Mouse (Mus musculus) midbrain, embryonic 15.5 days (tissue): ENCODE measurements around the gene Racgap1. TPM values are rescaled to one million over a fixed set of nuclear protein-coding genes. Genes with fewer than 3 reads are reported as not detected.

Source experiments
- ATAC-seq: fragments of 200-750 bp; cut with Nextera tagmentation; replicated peaks from 2 replicates; pipeline ENCODE4 v1.8.0; 2017; ENCODE audit warnings: moderate TSS enrichment
- H3K27ac ChIP-seq: fragments of 300-500 bp; sonication (generic); 2 replicates; pipeline ENCODE4 v1.5.1; 2015; ENCODE audit warnings: mild to moderate bottlenecking, inconsistent platforms
- H3K27me3 ChIP-seq: fragments of 300-500 bp; sonication (generic); replicated peaks from 2 replicates; pipeline ENCODE4 v1.6.1; 2015; ENCODE audit warnings: inconsistent platforms
- H3K36me3 ChIP-seq: fragments of 300-500 bp; sonication (generic); replicated peaks from 2 replicates; pipeline ENCODE4 v1.6.1; 2015; ENCODE audit warnings: inconsistent platforms
- H3K4me1 ChIP-seq: fragments of 300-500 bp; sonication (generic); 2 replicates; pipeline ENCODE4 v1.6.1; 2015; ENCODE audit warnings: inconsistent platforms
- H3K4me2 ChIP-seq: fragments of 300-500 bp; sonication (generic); 2 replicates; pipeline ENCODE4 v1.6.1; 2015; ENCODE audit warnings: inconsistent platforms, mild to moderate bottlenecking, moderate library complexity
- H3K4me3 ChIP-seq: fragments of 300-500 bp; sonication (generic); 2 replicates; pipeline ENCODE4 v1.5.1; 2015; ENCODE audit warnings: mild to moderate bottlenecking, inconsistent platforms
- H3K9ac ChIP-seq: fragments of 300-500 bp; sonication (generic); 2 replicates; pipeline ENCODE4 v1.6.1; 2015; ENCODE audit warnings: mild to moderate bottlenecking, inconsistent platforms
- H3K9me3 ChIP-seq: fragments of 300-500 bp; sonication (generic); 2 replicates; pipeline ENCODE4 v1.6.1; 2016; ENCODE audit warnings: inconsistent platforms
- WGBS: fragments of 180-500 bp; shearing (Covaris S2); methylation state at CpG from one replicate; pipeline ENCODE4 v1.1.7; 2015; ENCODE audit warnings: mixed read lengths; 5-methylcytosine and 5-hydroxymethylcytosine counted together
- polyA plus RNA-seq: library from polyadenylated mRNA; unstranded; fragments of >200 nt; fragmentation: Nextera tagmentation; extraction: Ambion mirVana; gene quantifications from 2 replicates; pipeline ENCODE4 v1.2.1, GENCODE M21; 2015

Gene Racgap1
- polyA plus RNA-seq, 1 experiment from 2014 or later = 49.0 TPM

DNA sequence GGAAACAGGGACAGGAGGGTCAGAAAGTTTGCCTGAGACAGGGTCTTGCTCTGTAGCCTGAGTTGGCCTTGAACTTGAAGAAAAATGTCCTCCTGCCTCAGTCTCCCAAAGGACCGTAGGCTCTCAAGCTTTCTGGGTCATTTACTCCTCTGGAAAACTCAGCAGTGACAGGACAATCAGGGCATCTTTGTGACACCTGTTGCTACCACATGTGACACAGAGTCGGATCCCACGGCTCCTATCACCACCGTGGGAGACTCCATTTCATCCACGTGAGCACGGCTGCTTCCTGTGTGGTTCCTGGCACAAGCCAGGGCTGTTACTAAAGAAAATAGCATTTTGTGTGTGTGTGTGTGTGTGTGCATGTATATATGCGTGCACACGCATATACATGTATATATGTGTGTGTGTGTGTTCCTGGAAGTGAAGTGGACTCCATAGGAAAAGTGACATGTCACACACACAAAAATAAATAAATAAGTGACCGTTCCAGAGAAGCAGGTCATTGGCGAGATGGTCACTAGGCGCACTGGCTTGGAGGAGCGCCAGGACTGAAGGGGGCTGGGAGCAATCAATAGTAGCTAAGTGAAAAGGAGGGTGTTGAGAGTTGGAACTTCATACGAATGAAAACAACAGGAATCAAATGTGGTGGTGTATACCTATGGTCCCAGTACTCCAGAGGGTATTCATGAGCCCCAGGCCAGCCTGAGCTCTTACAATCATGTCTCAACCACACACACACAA, 42.9 kb downstream of the Racgap1 start:
- Histone ChIP-seq H3K36me3 (no peaks in the 10 kb centered on the region), H3K27ac (no peak overlapping the region), H3K9ac (no peak overlapping the region), H3K4me1 (peaks cover 23% of the 10 kb centered on the region), H3K27me3 (no peaks in the 10 kb centered on the region), H3K9me3 (no peaks in the 10 kb centered on the region), H3K4me3 (no peak overlapping the region), H3K4me2 (no peak overlapping the region)
- ATAC-seq = no peak
- 80% methylated on average over 13 of the region's 13 CpGs for WGBS

DNA sequence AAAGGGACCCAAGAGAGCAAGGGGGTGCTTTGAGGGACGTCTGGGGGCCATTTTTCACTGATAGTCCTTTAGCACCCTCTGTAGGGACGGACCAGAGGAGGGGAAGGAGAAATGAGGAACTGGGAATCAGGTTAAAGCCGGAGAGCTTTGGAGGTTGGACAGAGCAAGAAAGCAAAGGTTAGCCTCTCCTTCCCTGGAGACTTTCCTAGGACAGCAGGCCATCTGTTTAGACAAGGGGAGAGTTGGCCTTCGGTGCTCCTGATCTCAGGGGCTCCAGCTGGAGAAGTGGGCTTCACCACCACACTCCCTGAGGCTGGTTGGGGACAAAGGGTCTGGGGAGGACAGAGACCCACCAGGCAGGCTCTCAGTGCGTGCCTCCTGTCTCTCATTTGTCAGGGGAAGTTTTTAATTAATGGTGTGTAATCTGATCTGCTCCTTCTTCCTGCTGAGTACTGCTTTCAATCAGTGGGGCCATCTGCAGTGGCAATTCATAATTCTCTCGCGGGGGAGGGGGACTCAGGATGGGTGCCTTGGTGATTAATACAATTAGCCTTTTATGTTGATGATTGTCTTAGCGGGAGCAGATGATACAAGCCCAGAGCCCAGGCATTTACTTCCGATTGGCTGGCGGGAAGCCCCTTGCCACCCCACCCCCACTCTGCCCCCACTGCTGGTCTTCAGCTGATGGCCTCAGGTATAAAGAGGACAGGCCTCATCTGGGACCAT, 43.9 kb downstream of the Racgap1 start:
- no peaks in the 10 kb centered on the region for H3K36me3 ChIP-seq
- H3K4me3 ChIP-seq = no peak overlapping the region
- H3K4me2 ChIP-seq = no peak overlapping the region
- H3K27me3 ChIP-seq = 0 out of 2 replicates have a peak, but pooled peaks cover 3% of the 10 kb centered on the region
- H3K27ac ChIP-seq = 0 out of 2 replicates have a peak overlapping the region, but pooled peaks have one; percentile 7
- peaks cover 23% of the 10 kb centered on the region for H3K4me1 ChIP-seq
- no peak for ATAC-seq
- no peaks in the 10 kb centered on the region for H3K9me3 ChIP-seq
- WGBS = 10% methylated on average over 10 of the region's 10 CpGs
- H3K9ac ChIP-seq = no peak overlapping the region

DNA sequence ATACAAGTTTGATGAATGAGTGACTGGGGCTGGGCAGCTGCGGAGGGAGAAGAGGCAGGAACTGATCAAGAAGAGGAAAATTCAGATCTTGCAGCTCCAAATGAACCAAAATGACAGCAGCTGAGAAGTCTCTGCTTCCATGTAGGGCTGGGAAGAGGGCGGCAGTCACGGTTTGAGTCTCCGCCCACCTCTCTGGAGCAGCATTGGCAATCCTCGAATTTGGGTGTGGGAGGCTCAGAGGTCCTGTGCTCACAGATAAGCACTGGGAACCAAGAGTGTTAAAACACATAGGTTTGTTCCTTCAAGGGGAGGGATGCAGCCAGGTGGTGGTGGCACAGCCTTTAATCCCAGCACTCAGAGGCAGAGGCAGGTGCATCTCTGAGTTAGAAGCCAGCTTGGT, 44.9 kb downstream of the Racgap1 start:
- H3K4me2 ChIP-seq = no peak overlapping the region
- no peak overlapping the region for H3K4me3 ChIP-seq
- 35% methylated on average over 5 of the region's 5 CpGs for WGBS
- ATAC-seq = no peak
- H3K9ac ChIP-seq = no peak overlapping the region
- 0 out of 2 replicates have a peak, but pooled peaks cover 3% of the 10 kb centered on the region for H3K27me3 ChIP-seq
- H3K36me3 ChIP-seq = no peaks in the 10 kb centered on the region
- no peaks in the 10 kb centered on the region for H3K9me3 ChIP-seq
- H3K4me1 ChIP-seq = peaks cover 23% of the 10 kb centered on the region
- no peak overlapping the region for H3K27ac ChIP-seq

DNA sequence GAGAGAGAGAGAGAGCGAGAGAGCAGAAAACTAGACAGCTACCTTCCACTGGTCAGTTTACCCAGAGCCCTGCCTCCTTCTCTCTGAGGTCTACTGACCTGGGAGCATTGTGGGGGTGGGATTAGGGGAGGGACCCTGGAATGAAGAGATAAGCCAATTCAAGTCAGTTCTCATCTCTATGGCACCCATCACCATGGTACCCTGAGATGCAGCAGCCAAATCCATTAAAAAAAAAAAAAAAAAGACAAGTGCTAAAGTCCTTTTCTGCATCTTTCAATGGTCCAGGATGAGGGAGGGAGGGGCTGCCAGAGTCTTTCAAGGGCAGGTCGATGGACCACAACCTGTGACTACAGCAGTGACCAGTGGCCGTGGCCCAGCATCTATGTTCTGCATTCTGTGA, 45.9 kb downstream of the Racgap1 start:
- no peaks in the 10 kb centered on the region for H3K36me3 ChIP-seq
- no peak overlapping the region for H3K4me2 ChIP-seq
- no peak overlapping the region for H3K9ac ChIP-seq
- ATAC-seq = no peak
- no peaks in the 10 kb centered on the region for H3K9me3 ChIP-seq
- 27% methylated on average over 2 of the region's 3 CpGs for WGBS
- no peak overlapping the region for H3K27ac ChIP-seq
- H3K4me1 ChIP-seq = peaks cover 29% of the 10 kb centered on the region
- H3K4me3 ChIP-seq = no peak overlapping the region
- H3K27me3 ChIP-seq = 0 out of 2 replicates have a peak, but pooled peaks cover 3% of the 10 kb centered on the region

DNA sequence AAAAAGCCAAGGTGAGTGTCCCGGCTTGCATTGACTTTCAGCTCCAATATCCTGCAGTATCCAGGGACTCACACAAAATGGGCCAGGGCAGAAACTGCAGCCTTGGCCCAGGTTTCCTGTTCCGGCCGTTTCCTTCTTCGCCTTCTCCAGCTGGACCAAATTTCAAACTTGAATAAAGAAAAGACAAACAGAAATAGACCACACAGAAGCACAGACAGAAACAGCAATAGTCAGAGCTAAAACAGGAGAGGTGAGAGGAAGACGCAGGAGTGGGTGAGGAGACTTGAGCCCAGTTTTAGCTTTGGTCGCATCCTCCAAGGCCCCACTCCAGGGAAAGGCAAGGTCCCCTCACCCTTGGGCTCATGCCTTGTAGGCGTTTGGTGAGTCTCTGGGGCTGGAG, 48.2 kb downstream of the Racgap1 start:
- Histone ChIP-seq H3K4me1 (peaks cover 40% of the 10 kb centered on the region), H3K27ac (no peak overlapping the region), H3K9ac (no peak overlapping the region), H3K4me3 (no peak overlapping the region), H3K27me3 (0 out of 2 replicates have a peak, but pooled peaks cover 3% of the 10 kb centered on the region), H3K4me2 (no peak overlapping the region), H3K9me3 (no peaks in the 10 kb centered on the region), H3K36me3 (no peaks in the 10 kb centered on the region)
- no peak for ATAC-seq
- 88% methylated on average over 7 of the region's 7 CpGs for WGBS

DNA sequence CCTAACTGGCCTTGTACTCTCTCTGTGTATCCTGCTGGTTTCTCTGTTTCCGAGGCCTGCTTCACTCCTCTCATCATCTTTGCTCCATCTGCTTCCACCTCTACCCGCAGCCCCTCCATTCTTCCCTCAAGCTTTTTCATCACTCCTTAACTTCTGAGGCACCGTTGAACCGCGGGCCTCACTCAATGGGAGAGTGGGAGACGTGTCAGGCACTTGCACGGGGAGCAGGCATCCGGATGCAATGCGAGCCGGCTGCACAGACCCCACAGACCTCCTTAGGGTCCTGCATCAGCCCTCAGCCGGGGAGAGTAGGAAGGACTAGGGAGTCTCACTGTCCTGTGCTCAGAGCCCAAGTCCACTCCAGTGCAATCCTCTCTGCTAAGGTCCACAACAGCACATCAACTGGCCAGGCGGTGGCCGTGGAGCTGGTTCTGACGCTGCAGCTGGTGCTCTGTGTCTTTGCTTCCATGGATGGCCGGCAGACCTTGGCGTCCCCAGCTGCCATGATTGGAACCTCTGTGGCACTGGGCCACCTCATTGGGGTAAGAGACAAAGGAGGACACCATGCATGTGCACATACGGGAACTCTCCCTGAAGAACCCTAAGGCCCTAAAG, 49.1 kb downstream of the Racgap1 start:
- H3K4me1 ChIP-seq = peaks cover 32% of the 10 kb centered on the region
- no peak overlapping the region for H3K4me3 ChIP-seq
- H3K27me3 ChIP-seq = 0 out of 2 replicates have a peak, but pooled peaks cover 5% of the 10 kb centered on the region
- 59% methylated on average over 17 of the region's 17 CpGs for WGBS
- ATAC-seq = no peak
- H3K27ac ChIP-seq = no peak overlapping the region
- no peaks in the 10 kb centered on the region for H3K9me3 ChIP-seq
- no peak overlapping the region for H3K9ac ChIP-seq
- H3K4me2 ChIP-seq = no peak overlapping the region
- no peaks in the 10 kb centered on the region for H3K36me3 ChIP-seq

DNA sequence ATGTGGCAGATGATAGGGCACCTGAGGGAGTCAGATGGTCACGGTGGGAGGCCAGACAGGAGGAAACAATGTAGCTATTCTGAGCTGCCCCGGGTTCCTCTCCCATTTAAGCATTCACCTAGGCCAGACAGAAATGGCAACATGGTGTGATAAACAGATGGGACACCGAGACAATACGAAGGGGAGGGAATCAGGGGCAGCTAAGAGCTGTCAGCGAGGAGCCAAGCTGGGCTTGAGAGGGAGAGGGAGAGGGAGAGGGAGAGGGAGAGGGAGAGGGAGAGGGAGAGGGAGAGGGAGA, 49.7 kb downstream of the Racgap1 start:
- Histone ChIP-seq H3K4me3 (no peak overlapping the region), H3K9me3 (no peaks in the 10 kb centered on the region), H3K27me3 (0 out of 2 replicates have a peak, but pooled peaks cover 6% of the 10 kb centered on the region), H3K4me2 (no peak overlapping the region), H3K4me1 (peaks cover 31% of the 10 kb centered on the region), H3K27ac (no peak overlapping the region), H3K9ac (no peak overlapping the region), H3K36me3 (no peaks in the 10 kb centered on the region)
- WGBS = 20% methylated on average over 5 of the region's 5 CpGs
- no peak for ATAC-seq

DNA sequence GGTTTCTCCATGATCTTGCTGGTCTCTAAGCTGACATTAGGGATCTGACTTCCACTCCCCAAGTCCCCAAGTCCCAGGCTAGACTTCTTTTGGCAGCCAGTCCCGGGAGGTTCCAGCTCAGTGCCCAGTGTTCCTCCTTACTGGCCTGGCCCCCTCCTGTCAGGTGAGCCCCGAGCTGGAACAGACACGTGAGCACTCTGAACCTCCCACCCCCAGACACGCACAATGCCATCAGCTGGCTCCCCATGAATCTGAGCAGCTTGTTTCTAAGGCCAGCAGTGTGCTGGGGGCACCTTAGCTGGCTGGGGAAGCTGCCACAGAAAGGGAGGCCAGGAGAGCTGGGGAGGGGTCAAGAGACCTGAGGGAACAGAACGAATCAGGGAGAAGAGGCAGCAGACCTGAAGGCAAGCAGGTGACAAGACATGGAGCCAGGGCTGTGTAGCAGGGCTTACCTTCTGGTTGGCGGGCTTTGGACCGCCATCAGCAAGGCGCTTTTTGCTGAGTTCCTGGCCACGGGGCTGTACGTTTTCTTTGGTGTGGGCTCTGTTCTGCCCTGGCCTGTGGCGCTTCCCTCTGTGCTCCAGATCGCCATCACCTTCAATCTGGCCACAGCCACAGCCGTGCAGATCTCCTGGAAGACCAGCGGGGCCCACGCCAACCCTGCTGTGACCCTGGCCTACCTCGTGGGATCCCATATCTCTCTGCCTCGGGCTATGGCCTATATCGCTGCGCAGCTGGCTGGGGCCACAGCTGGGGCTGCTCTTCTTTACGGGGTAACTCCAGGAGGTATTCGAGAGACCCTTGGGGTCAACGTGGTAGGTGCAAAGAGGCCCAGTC, 50.3 kb downstream of the Racgap1 start, which contains the start of gene Aqp6:
Gene Aqp6, plus strand, starts transcription at position 415 of the 837 bp plus-strand sequence.
- no peak within 1 kb of the TSS for H3K27ac ChIP-seq

DNA sequence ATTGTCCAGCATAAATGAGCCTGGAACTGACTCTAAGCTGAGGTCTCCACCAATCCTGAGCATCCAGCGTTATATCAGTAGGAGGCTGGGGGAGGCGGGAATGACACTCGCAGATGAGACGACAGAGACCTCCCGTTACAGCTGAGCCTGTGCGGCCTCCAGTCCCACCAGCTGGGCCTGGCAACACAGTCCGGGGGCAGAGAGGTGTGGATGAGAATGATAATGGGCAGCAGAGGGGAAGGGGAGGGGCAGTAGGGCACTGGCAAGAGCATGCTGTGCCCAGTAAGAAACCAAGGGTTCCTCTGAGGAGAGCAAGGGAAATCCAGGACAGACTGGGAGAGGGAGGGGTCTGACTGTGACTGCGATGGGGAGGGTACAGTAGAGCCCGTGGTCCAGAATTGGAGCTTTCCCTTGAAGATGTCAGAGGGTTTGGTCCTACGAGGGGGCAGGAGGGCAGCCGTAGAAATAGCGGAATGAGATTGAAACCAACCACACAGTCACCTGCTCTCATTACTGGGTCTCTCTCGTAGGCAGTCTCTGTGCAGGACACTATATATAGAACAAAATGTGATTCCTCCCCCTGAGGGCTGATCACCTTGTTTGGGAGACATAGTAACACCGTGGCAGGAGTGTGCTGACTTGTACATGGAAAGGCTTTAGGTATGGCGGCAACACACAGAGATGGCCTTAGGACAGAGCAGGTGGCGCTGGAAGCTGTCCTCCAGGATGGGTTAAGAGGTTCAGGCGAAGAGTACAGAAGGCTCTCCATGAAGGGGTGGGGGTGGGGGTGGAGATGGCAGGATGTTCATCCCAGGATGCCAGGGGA, 52.0 kb downstream of the Racgap1 start:
- H3K27me3 ChIP-seq = peaks cover 20% of the 10 kb centered on the region
- H3K27ac ChIP-seq = no peak overlapping the region
- H3K4me2 ChIP-seq = no peak overlapping the region
- H3K36me3 ChIP-seq = no peaks in the 10 kb centered on the region
- H3K9ac ChIP-seq = no peak overlapping the region
- no peaks in the 10 kb centered on the region for H3K9me3 ChIP-seq
- WGBS = 33% methylated on average over 17 of the region's 17 CpGs
- ATAC-seq = no peak
- peaks cover 29% of the 10 kb centered on the region for H3K4me1 ChIP-seq
- no peak overlapping the region for H3K4me3 ChIP-seq

More for the DNA sequence above, 50.3 kb downstream of the Racgap1 start, which contains the start of gene Aqp6:
- WGBS = 45% methylated on average over 22 of the region's 22 CpGs
- Histone ChIP-seq H3K27me3 (0 out of 2 replicates have a peak, but pooled peaks cover 6% of the 10 kb centered on the region), H3K4me2 (no peak within 1 kb of the TSS), H3K4me3 (no peak within 1 kb of the TSS), H3K9ac (no peak within 1 kb of the TSS), H3K9me3 (no peaks in the 10 kb centered on the region), H3K4me1 (peaks cover 29% of the 10 kb centered on the region), H3K36me3 (no peaks in the 10 kb centered on the region)
- ATAC-seq = no peak

DNA sequence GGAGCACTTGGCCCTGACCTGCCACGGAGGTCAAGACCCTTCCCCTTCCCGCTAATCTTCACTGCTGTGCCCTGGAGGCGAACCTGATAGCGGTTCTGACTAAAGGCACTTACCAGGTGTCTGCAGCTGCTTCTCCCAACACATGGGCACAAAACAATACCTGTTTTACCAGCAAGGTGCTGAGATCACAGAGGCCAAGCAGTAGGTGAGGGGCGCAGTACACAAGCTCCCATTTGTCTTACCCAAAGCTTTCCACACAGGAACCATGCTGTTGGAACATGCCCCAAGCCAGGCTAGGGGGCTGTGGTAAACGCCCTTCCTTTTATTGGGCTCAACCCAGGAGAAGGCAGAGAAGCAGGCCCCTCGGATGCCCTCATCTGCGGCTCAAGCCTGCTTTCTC, 53.9 kb downstream of the Racgap1 start:
- H3K27me3 ChIP-seq = peaks cover 36% of the 10 kb centered on the region
- H3K4me1 ChIP-seq = peaks cover 29% of the 10 kb centered on the region
- H3K9ac ChIP-seq = no peak overlapping the region
- WGBS = 57% methylated on average over 8 of the region's 8 CpGs
- H3K4me3 ChIP-seq = no peak overlapping the region
- no peaks in the 10 kb centered on the region for H3K36me3 ChIP-seq
- H3K9me3 ChIP-seq = no peaks in the 10 kb centered on the region
- H3K27ac ChIP-seq = no peak overlapping the region
- H3K4me2 ChIP-seq = no peak overlapping the region
- no peak for ATAC-seq

DNA sequence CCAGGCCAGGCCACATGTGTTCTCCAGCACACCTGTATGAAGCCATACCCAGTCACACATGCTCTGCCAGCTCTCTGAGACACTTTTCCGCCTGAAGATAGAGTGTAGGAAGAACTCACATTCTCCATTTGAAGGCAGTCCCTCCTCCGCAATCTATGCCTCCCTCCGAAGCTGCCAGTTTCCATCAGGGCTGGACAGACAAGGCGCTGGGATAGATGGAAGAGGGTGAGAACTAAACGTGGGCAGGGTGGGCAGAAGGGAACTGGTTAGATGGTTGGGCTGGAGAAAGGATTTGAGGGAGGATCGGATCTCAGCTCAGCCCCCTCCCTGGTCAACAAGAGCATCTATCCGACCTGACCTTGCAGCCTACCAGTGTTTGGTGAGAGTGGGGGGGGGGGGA, 54.6 kb downstream of the Racgap1 start:
- no peak overlapping the region for H3K9ac ChIP-seq
- H3K36me3 ChIP-seq = no peaks in the 10 kb centered on the region
- WGBS = 61% methylated on average over 7 of the region's 7 CpGs
- peaks cover 29% of the 10 kb centered on the region for H3K4me1 ChIP-seq
- no peak overlapping the region for H3K4me2 ChIP-seq
- H3K27me3 ChIP-seq = peaks cover 43% of the 10 kb centered on the region
- no peak overlapping the region for H3K4me3 ChIP-seq
- no peak overlapping the region for H3K27ac ChIP-seq
- ATAC-seq = no peak
- H3K9me3 ChIP-seq = no peaks in the 10 kb centered on the region
